Mouse (Mus musculus) C2C12 (cell line): Measurements from ENCODE around the gene Nupr1l.

Experiments
- CEBPB ChIP-seq: IDR thresholded peaks from one replicate; pipeline ENCODE4 v1.6.1; 2011; ENCODE audit warnings: low read depth, mild to moderate bottlenecking, control low read depth, moderate library complexity
- CTCF ChIP-seq: IDR thresholded peaks from one replicate; pipeline ENCODE4 v1.5.1; 2011; ENCODE audit not compliant: control insufficient read depth, insufficient read depth, insufficient read length
- FOSL1 ChIP-seq: IDR thresholded peaks from one replicate; pipeline ENCODE4 v1.8.0; 2011; ENCODE audit warnings: mild to moderate bottlenecking, low read length; ENCODE audit not compliant: poor library complexity, insufficient read depth, severe bottlenecking
- MAX ChIP-seq: IDR thresholded peaks from one replicate; pipeline ENCODE4 v1.6.1; 2011; ENCODE audit warnings: mild to moderate bottlenecking, control low read depth
- MYOD1 ChIP-seq: IDR thresholded peaks from one replicate; pipeline ENCODE4 v1.6.1; 2011; ENCODE audit warnings: low read depth; ENCODE audit not compliant: control insufficient read depth, insufficient read length
- USF1 ChIP-seq: IDR thresholded peaks from one replicate; pipeline ENCODE4 v1.6.1; 2011; ENCODE audit warnings: low read depth, mild to moderate bottlenecking, control low read depth, moderate library complexity

DNA sequence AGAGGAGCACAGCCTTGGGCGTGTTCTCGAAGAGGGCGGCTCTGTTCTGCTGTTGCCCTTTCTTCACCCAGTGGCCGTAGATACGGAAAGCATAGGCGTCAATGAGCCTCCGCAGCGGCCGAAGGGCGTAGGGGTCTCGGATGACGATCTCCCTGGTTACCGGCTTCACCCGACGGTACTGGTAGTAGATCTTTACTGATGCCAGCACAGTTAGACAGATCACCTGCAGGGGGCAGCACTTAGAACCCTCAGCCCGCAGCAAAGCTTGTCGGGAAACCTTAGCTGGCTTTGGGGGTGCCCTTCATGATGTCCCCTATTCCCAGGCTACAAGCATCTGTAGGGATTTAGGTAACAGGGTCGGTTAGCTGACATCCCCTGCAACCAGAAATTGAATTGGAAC lies 43.9 kb upstream of the Nupr1l start:
- TF ChIP-seq MAX = no peak
- TF ChIP-seq CTCF = no peak
- TF ChIP-seq USF1 = no peak
- no peak for TF ChIP-seq MYOD1
- no peak for TF ChIP-seq CEBPB
- TF ChIP-seq FOSL1 = no peak
